Mouse (Mus musculus): ENCODE measurements around the gene Espnl. TPM values are rescaled to one million over a fixed set of nuclear protein-coding genes. Genes with fewer than 3 reads are reported as not detected.

Gene Espnl
- polyA plus RNA-seq, 1 experiment: 0.87 TPM

DNA sequence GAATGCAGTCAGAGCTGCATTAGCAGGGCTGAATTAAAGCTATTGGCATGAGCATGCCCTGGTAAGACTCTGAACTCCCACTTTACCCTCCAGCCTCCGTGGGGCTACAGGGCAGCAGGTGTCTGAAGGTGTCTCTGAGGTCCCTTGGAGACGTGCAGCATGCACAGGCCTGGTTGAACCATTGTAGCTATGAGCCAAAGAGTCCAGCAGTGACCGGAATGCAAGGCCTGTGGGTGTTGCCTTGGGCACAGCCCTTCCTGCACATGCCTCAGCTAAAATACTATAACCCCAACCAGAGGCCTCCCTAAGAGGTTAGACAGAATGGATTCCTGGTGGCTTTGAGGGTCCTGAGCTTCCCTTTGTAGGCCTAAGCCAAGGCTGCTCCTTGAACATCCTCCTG is 29.4 kb downstream of the Espnl start:
- TF ChIP-seq GATA1 (IDR thresholded peaks at IDR 0.05; ENCODE audit: low read length): no peak

- TF ChIP-seq GATA1 (IDR thresholded peaks at IDR 0.05; ENCODE audit: low read length): no peak
These were observed 30.4 kb downstream of the Espnl start for GRCm38 (mm10) chr1:91352277-91352676.

- TF ChIP-seq GATA1 (IDR thresholded peaks at IDR 0.05; ENCODE audit: low read length): no peak
These were observed 34.2 kb downstream of the Espnl start for GRCm38 (mm10) chr1:91356105-91356504.

DNA sequence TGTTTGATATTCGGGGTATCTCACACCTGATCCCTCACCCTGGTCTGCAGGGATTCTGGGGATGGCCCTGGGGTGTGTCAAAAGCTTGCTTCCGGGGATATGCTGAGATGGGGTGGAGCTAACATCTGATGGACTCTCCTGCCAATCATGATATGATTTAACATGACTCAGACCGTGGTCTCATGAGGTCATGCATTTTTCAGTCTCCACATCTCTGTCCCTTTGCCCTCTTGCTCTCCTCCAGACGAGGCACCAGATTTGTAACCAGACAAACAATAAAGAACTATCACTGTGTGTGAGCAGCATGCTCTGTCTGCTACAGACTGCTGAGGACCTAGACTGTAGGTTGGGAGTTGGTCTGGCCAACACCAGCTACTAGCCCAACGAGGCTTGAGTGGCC is 40.2 kb downstream of the Espnl start:
- no peak for TF ChIP-seq GATA1 (IDR thresholded peaks at IDR 0.05; ENCODE audit: low read length)

DNA sequence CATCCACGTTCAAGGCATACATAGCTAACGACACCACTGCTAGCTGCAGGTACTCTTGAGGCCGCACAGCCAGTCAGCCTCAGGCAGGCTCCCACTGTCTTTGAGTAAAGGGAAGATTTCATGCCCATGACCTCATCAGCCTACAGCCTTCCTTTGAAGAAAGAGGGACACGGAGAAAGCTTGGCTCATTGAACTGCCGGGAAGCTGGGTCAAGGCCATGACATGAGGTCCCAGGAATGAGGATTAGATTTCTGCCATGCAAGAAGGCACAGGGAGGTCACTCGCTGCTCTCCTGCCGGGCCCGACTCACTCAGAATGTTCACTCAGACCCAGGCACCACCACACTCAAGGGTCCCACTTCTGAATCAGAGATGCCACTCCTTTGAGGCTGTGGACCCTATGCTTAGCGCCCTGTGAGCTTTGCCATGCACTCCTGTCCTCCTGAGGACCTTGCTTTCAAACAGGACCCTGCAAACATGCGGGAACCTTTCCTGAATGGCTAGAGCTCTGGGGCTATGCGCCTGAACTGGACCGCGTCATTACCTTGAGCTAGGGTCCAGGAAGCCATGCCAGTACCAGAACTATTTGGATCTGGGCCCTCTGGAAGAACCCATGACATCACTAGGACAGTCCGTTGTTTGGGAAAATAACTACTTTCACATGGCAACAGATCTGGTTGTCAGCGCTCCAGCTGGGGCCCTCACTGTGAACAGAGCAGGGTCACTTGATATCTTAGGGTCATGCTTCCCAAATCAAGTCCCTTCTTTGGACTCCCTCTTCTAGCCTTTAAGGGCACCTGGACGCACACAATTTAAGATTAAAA is 43.2 kb downstream of the Espnl start:
- no peak for TF ChIP-seq GATA1 (IDR thresholded peaks at IDR 0.05; ENCODE audit: low read length)

GRCm38 (mm10) chr1:91365816-91366214 is 43.9 kb downstream of the Espnl start:
- TF ChIP-seq GATA1 (IDR thresholded peaks at IDR 0.05; ENCODE audit: low read length): no peak

DNA sequence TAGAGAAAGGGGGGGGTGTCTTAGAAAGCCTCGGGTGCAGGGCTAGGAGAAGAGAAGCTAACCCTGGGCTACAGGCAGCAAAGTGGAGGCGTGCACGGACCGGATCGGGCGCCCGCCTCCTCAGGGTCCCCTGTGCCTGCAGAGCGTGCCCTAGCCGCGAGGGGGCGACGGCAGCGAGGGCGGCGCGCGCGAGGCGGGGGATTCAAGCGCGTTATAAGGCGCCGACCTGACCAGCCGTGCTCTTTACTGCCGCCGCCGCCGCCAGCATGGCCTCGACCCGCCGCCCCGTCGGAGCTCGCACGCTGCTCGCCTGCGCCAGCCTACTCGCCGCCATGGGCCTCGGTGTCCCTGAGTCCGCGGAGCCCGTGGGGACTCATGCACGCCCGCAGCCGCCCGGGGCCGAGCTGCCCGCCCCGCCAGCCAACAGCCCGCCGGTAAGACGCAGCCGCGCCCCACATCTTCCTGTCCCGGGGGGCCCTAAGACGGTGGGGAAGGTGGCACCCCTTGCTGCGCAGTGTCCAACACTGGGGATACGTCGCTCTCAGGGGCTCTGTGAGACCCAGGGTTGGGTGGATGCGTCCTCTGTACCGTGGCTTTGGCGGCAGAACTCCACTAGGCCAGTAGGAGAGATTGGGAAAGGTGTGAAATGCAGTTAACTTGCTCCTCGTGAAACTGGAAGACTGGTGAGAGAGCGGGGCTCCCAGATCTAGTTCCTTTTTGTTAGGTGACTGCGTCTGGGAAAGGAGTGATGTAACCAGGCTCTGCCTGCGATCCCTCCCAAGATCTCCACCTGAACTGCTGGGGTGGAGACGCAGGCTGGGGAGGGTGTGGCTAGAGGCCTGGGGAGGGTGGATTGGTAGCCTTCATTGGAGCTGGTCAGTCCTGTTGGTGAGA is 44.6 kb downstream of the Espnl start, which contains the start of gene Erfe:
Gene Erfe, plus strand, starts transcription at position 216 of the 894 bp plus-strand sequence.
- TF ChIP-seq GATA1 (IDR thresholded peaks at IDR 0.05; ENCODE audit: low read length): no peak

GRCm38 (mm10) chr1:91367295-91367694 is 45.4 kb downstream of the Espnl start:
- TF ChIP-seq GATA1 (IDR thresholded peaks at IDR 0.05; ENCODE audit: low read length): no peak

DNA sequence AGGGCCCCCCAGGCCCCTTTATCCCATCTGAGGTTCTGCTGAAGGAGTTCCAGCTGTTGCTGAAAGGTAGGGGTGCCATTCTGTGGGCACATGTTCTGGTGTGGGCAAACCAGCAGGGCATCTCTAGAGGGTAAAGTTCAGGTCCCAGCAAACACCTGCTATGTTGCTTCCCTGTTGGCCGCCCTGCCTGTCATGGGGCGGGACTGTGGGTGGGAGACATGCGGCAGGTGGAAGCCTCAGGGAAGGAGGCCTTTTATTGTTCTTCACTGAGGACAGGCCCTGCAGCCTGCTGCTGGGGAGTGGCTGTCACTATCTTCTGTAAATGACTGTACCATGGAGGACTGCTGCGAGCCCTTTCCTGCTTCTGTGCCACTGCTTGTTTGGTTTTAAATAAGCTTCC is 47.5 kb downstream of the Espnl start:
- no peak for TF ChIP-seq GATA1 (IDR thresholded peaks at IDR 0.05; ENCODE audit: low read length)

- TF ChIP-seq GATA1 (IDR thresholded peaks at IDR 0.05; ENCODE audit: low read length): no peak
These were observed 48.2 kb downstream of the Espnl start for GRCm38 (mm10) chr1:91370055-91370454.

DNA sequence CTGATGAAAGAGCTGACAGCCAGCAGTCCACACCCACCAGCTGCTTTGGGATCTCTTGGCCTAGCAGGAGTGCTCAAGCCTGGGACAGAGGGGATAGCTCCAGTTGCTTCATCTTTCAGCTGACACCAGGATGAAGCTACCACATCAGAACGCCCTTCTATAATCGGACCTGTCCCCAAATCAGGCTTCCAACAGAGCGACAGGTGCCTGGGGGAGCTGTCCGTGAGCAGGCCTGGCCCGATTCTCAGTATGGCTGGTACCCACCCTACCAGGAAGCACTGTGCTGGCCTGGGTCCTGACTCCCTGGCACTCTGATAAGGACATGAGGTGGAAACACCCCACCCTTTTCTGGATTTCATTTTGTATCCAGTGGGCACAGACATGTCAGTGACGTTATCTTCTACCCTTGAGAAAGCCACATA is 51.5 kb downstream of the Espnl start:
- no peak for TF ChIP-seq GATA1 (IDR thresholded peaks at IDR 0.05; ENCODE audit: low read length)

DNA sequence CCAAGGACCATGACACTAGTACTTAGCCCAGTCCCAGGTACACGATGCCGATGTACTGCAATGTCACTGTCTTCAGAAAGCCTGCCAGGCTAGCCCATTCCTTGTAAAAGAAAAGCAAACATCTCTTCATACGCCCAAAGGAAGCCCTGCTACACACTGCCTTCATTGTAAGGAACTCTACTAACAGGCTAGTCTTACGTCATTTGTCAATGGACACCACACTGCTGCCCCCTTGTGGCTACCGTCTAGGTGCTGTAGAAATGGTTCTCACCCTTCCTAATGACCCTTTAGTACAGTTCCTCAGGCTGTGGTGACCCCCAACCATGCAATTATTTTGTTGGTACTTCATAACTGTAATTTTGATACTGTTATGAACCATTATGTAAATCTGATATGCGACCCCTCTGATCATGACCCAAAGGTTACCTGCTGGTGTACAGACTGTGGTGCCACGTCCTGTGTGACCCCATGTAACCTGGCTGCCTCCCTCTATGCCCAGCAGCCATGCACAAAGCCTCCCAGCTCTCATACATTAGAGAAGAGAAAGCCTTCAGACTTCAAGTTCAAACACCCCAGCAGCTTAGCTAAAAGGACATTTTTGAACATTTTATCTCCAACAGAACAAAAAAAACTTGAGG is 58.7 kb downstream of the Espnl start:
- TF ChIP-seq GATA1 (IDR thresholded peaks at IDR 0.05; ENCODE audit: low read length): no peak

GRCm38 (mm10) chr1:91381091-91381471 is 59.2 kb downstream of the Espnl start:
- no peak for TF ChIP-seq GATA1 (IDR thresholded peaks at IDR 0.05; ENCODE audit: low read length)

DNA sequence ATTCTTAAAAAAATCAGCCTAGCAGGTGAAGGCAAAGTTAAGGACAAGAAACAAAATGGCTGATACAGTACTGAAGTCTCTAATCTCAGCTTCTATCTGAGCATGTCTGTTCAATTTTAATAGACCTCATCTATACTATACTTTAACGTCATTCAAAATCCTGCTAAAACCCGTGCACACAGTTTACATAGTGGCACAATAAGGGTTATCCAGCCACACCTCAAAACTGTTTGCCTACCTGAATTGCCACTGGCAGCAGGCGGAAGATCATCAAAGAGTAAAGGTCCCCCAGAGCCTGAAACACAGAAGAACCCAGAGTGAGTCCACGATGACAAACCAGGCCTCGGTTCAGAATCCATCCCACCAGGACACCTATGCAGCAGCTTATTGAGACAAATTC is 68.5 kb downstream of the Espnl start:
- no peak for TF ChIP-seq GATA1 (IDR thresholded peaks at IDR 0.05; ENCODE audit: low read length)

DNA sequence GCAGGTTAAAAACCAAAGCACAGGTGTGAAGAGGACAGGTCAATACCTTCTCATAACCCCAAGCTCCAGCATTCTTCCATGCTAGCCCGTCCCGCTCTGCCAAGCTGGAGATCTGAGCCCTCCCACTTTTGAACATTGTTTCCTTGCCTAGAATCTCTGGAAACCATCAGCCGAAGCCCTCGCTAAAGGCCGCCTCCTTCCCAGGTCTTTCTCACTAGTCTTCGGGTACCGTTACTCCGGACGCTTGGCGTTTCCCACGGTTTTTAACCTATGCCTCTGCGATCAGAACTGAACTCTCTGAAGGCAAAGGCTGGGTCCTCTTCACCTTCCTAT is 76.0 kb downstream of the Espnl start:
- no peak for TF ChIP-seq GATA1 (IDR thresholded peaks at IDR 0.05; ENCODE audit: low read length)

Other genes starting within 250 kb of the Espnl start
- gene Rbm44, start 177.0 kb upstream of the Espnl start, polyA plus RNA-seq (2012): not detected in 2 replicates
- gene Ramp1, start 142.3 kb upstream of the Espnl start, polyA plus RNA-seq (2012): not detected in 2 replicates
- 9.9 and 14.8 TPM in 2 replicates for gene Ube2f, start 71.8 kb upstream of the Espnl start, polyA plus RNA-seq (2012)
- gene Scly, start 23.7 kb upstream of the Espnl start, polyA plus RNA-seq (2012): 2.6 and 3.8 TPM in 2 replicates
- gene Klhl30, start 28.9 kb downstream of the Espnl start, polyA plus RNA-seq (2012): not detected in 2 replicates
- 2.2 and 2.3 TPM in 2 replicates for gene Erfe, start 44.4 kb downstream of the Espnl start, polyA plus RNA-seq (2012)
- 106 and 149 TPM in 2 replicates for gene Ilkap, start 76.7 kb downstream of the Espnl start, polyA plus RNA-seq (2012)
- 52.3 and 62.8 TPM in 2 replicates for gene Hes6, start 92.0 kb downstream of the Espnl start, polyA plus RNA-seq (2012)
- gene Per2, start 137.2 kb downstream of the Espnl start, polyA plus RNA-seq (2012): 9.0 and 11.0 TPM in 2 replicates
- gene Traf3ip1, start 172.6 kb downstream of the Espnl start, polyA plus RNA-seq (2012): 19.4 and 22.7 TPM in 2 replicates
- gene Asb1, start 218.5 kb downstream of the Espnl start, polyA plus RNA-seq (2012): 20.4 and 34.3 TPM in 2 replicates